Mouse (Mus musculus) CH12.LX (cell line): ENCODE results near the gene Churc1. TPM values are rescaled to one million over a fixed set of nuclear protein-coding genes. Genes with fewer than 3 reads are reported as not detected.

Experiments
- DNase-seq: peaks from one replicate; pipeline ENCODE4 v3.0.0-alpha.2; 2013; ENCODE audit errors: extremely low read depth
- H3K27ac ChIP-seq: 2 replicates; pipeline ENCODE4 v1.5.1; 2012; ENCODE audit warnings: low read depth, mild to moderate bottlenecking, control low read depth, moderate library complexity; ENCODE audit not compliant: insufficient read depth
- H3K27me3 ChIP-seq: replicated peaks from 2 replicates; pipeline ENCODE3; 2012; ENCODE audit warnings: inconsistent platforms
- H3K36me3 ChIP-seq, 2 experiments: replicated peaks in 1 of 2; 2 replicates each; pipeline versions ENCODE3 to v1.6.1; 2012; ENCODE audit warnings: inconsistent platforms in 1 of 2, low read length in 1 of 2, mild to moderate bottlenecking in 1 of 2, mixed read lengths in 1 of 2, moderate library complexity in 1 of 2; ENCODE audit not compliant: control insufficient read depth in 1 of 2, insufficient read depth in 1 of 2
- H3K4me1 ChIP-seq, 2 experiments: 2 replicates each; pipeline ENCODE4 v1.6.1; 2012; ENCODE audit warnings: inconsistent platforms in 1 of 2, moderate library complexity in 1 of 2; ENCODE audit not compliant: insufficient read depth in 2 of 2, control insufficient read depth in 1 of 2
- H3K4me2 ChIP-seq: 2 replicates; pipeline ENCODE4 v1.6.1; 2012; ENCODE audit warnings: low read depth, mild to moderate bottlenecking, control low read depth; ENCODE audit not compliant: poor library complexity, insufficient read depth, severe bottlenecking
- H3K4me3 ChIP-seq, 3 experiments: fragments of 150-350 bp in 1 of 3; sonication (generic) in 1 of 3; replicated peaks in 1 of 3; 2 replicates each; pipeline versions ENCODE3 to v1.5.1; 2011 to 2012; ENCODE audit warnings: low read depth in 2 of 3, low read length in 2 of 3, mild to moderate bottlenecking in 2 of 3, moderate library complexity in 2 of 3, control low read depth in 1 of 3, improper control_type of control experiment in 1 of 3, inconsistent platforms in 1 of 3, mixed read lengths in 1 of 3; ENCODE audit not compliant: poor library complexity in 1 of 3
- H3K79me2 ChIP-seq: replicated peaks from 2 replicates; pipeline ENCODE4 v1.6.1; 2012; ENCODE audit warnings: mild to moderate bottlenecking, moderate library complexity; ENCODE audit not compliant: control insufficient read depth, poor library complexity, insufficient read depth, severe bottlenecking; ENCODE audit errors: extremely low read depth
- H3K9ac ChIP-seq: 2 replicates; pipeline ENCODE4 v1.6.1; 2012; ENCODE audit warnings: low read depth, mild to moderate bottlenecking, control low read depth, moderate library complexity; ENCODE audit not compliant: insufficient read depth
- H3K9me3 ChIP-seq: replicated peaks from 2 replicates; pipeline ENCODE3; 2012; ENCODE audit warnings: low read length, inconsistent platforms, mixed read lengths
- BHLHE40 ChIP-seq: IDR thresholded peaks from 2 replicates; pipeline ENCODE4 v1.6.1; 2011; ENCODE audit warnings: mild to moderate bottlenecking, low read depth, low read length, improper control_type of control experiment
- CHD1 ChIP-seq: IDR thresholded peaks from 2 replicates; pipeline ENCODE4 v1.6.1; 2012; ENCODE audit warnings: low read depth, low read length, improper control_type of control experiment, inconsistent platforms
- E2F4 ChIP-seq: IDR thresholded peaks from 2 replicates; pipeline ENCODE4 v1.6.1; 2011; ENCODE audit warnings: low read depth, low read length, improper control_type of control experiment; ENCODE audit not compliant: insufficient replicate concordance
- EP300 ChIP-seq: IDR thresholded peaks from 2 replicates; pipeline ENCODE4 v1.6.1; 2011; ENCODE audit warnings: low read length, improper control_type of control experiment
- ETS1 ChIP-seq: conservative IDR thresholded peaks from 2 replicates; pipeline ENCODE4 v1.6.1; 2012; ENCODE audit warnings: low read depth, mild to moderate bottlenecking, inconsistent platforms, low read length, improper control_type of control experiment, moderate library complexity
- HCFC1 ChIP-seq: IDR thresholded peaks from 2 replicates; pipeline ENCODE4 v1.6.1; 2012; ENCODE audit warnings: low read depth, mild to moderate bottlenecking, inconsistent platforms, low read length, improper control_type of control experiment
- IRF4 ChIP-seq: IDR thresholded peaks from 2 replicates; pipeline ENCODE4 v1.6.1; 2014; ENCODE audit warnings: low read depth, mild to moderate bottlenecking, inconsistent platforms, low read length, improper control_type of control experiment
- JUN ChIP-seq: IDR thresholded peaks from 2 replicates; pipeline ENCODE4 v1.6.1; 2011; ENCODE audit warnings: low read depth, mild to moderate bottlenecking, low read length, improper control_type of control experiment, moderate library complexity; ENCODE audit not compliant: insufficient read depth
- JUND ChIP-seq: conservative IDR thresholded peaks from 2 replicates; pipeline ENCODE4 v1.6.1; 2011; ENCODE audit warnings: low read depth, low read length, improper control_type of control experiment
- MAZ ChIP-seq: IDR thresholded peaks from 2 replicates; pipeline ENCODE4 v1.6.1; 2012; ENCODE audit warnings: low read depth, mild to moderate bottlenecking, inconsistent platforms, low read length, improper control_type of control experiment, moderate library complexity
- MEF2A ChIP-seq: IDR thresholded peaks from 2 replicates; pipeline ENCODE4 v1.6.1; 2014; ENCODE audit warnings: low read depth, mild to moderate bottlenecking, inconsistent platforms, low read length, improper control_type of control experiment, borderline replicate concordance
- MYC ChIP-seq: IDR thresholded peaks from 2 replicates; pipeline ENCODE4 v1.6.1; 2011; ENCODE audit warnings: low read depth, mild to moderate bottlenecking, improper control_type of control experiment, low read length
- NELFE ChIP-seq: IDR thresholded peaks from 2 replicates; pipeline ENCODE4 v1.6.1; 2011; ENCODE audit warnings: low read depth, low read length, improper control_type of control experiment
- POLR2A ChIP-seq: IDR thresholded peaks from 2 replicates; pipeline ENCODE4 v1.6.1; 2011; ENCODE audit warnings: low read depth, mild to moderate bottlenecking, improper control_type of control experiment, low read length
- RCOR1 ChIP-seq: conservative IDR thresholded peaks from 2 replicates; pipeline ENCODE4 v1.6.1; 2012; ENCODE audit warnings: low read depth, mild to moderate bottlenecking, inconsistent platforms, low read length, improper control_type of control experiment
- SMC3 ChIP-seq: IDR thresholded peaks from 2 replicates; pipeline ENCODE4 v1.6.1; 2011; ENCODE audit warnings: low read depth, low read length, improper control_type of control experiment
- UBTF ChIP-seq: IDR thresholded peaks from 2 replicates; pipeline ENCODE4 v1.6.1; 2012; ENCODE audit warnings: low read depth, mild to moderate bottlenecking, inconsistent platforms, low read length, improper control_type of control experiment, moderate library complexity
- USF2 ChIP-seq: conservative IDR thresholded peaks from 2 replicates; pipeline ENCODE4 v1.6.1; 2011; ENCODE audit warnings: low read depth, low read length, improper control_type of control experiment
- ZKSCAN1 ChIP-seq: IDR thresholded peaks from 2 replicates; pipeline ENCODE4 v1.6.1; 2012; ENCODE audit warnings: low read depth, inconsistent platforms, low read length, improper control_type of control experiment, borderline replicate concordance
- ZMIZ1 ChIP-seq: IDR thresholded peaks from 2 replicates; pipeline ENCODE4 v1.6.1; 2012; ENCODE audit warnings: low read depth, mild to moderate bottlenecking, inconsistent platforms, low read length, improper control_type of control experiment
- ZNF384 ChIP-seq: IDR thresholded peaks from 2 replicates; pipeline ENCODE4 v1.6.1; 2012; ENCODE audit warnings: low read depth, low read length, improper control_type of control experiment, inconsistent platforms
- dilution Hi-C: fragments of 300-500 bp; cut with MboI; formaldehyde crosslinking; loops from 2 replicates; pipeline ENCODE4 v1.14.3; 2020; ENCODE audit warnings: low sequenced_read_pairs; ENCODE audit not compliant: extremely low pct_unique_long_range_greater_than_20kb, extremely low pct_ligation_motif_present
- in situ Hi-C: fragments of 300-500 bp; cut with MboI; formaldehyde crosslinking; loops from 3 replicates; pipeline ENCODE4 v1.14.3; 2019; ENCODE audit warnings: low sequenced_read_pairs, low pct_ligation_motif_present, low pct_unique_long_range_greater_than_20kb, mixed read lengths
- polyA plus RNA-seq: library from polyadenylated mRNA; unstranded; fragments of >175 nt; gene quantifications from 2 replicates; pipeline ENCODE4 v1.2.1, GENCODE M21; 2012; ENCODE audit warnings: low read depth; ENCODE audit not compliant: insufficient read length
- total RNA-seq, 2 experiments: library from RNA; depleted of rRNA; stranded (reverse); fragments of 300-350 nt in 1 of 2; fragments of >200 nt in 1 of 2; gene quantifications; 2 replicates each; pipeline ENCODE4 v1.2.3; 2012 to 2014

Churc1 gene
- total and polyA plus RNA-seq, 3 experiments = 48.9 to 160 (median 87.1) TPM

- peaks cover 62% of the 10 kb centered on the region for H3K27me3 ChIP-seq
- no peaks in the 10 kb centered on the region for H3K36me3 ChIP-seq
- H3K4me2 ChIP-seq = no peak overlapping the region
- TF ChIP-seq MYC = no peak
- no peak for TF ChIP-seq JUND
- TF ChIP-seq JUN = no peak
- TF ChIP-seq HCFC1 = no peak
- TF ChIP-seq, all 38 proteins: peak for 0
- no peak for DNase-seq
- dilution Hi-C loops (no loop called here), in situ Hi-C loops (no loop called here)
- Histone ChIP-seq H3K27ac (no peak overlapping the region), H3K4me1 (peaks cover 2 to 4% of the 10 kb centered on the region in 2 experiments; a peak in 1 of 4 replicates), H3K9ac (no peak overlapping the region), H3K79me2 (no peaks in the 10 kb centered on the region), H3K9me3 (no peaks in the 10 kb centered on the region), H3K4me3 (no peak overlapping the region)
These were observed 53.6 kb downstream of the Churc1 start for GRCm38 (mm10) chr12:76818908-76819307.

DNA sequence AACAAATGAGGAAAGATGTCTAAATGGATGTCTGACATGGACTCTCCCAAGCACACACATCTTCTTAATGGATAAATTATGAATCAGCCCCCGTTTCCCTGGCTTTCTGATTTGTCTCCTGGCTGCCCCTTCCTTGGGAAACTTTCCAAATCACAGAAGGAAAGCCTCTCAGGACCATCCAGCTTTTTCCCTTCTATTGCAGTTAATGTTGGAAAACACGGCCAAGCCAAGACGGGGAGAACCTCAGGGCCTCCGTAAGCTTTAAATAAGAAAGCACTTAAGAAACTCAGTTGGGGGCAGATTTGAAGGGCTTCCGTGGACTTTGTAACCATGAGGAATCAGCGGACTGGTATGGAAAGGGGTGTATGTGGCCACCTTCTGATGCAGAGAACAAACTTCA, 54.5 kb downstream of the Churc1 start:
- no peak for DNase-seq
- dilution Hi-C loops (no loop called here), in situ Hi-C loops (no loop called here)
- no peak overlapping the region for H3K9ac ChIP-seq
- H3K36me3 ChIP-seq = no peaks in the 10 kb centered on the region
- no peak overlapping the region for H3K4me3 ChIP-seq
- no peak overlapping the region for H3K4me2 ChIP-seq
- no peaks in the 10 kb centered on the region for H3K9me3 ChIP-seq
- H3K27me3 ChIP-seq = peaks cover 64% of the 10 kb centered on the region
- peaks cover 2 to 4% of the 10 kb centered on the region in 2 experiments; a peak in 1 of 4 replicates for H3K4me1 ChIP-seq
- no peaks in the 10 kb centered on the region for H3K79me2 ChIP-seq
- TF ChIP-seq ZMIZ1 (no peak), MAZ (no peak), E2F4 (no peak), ZNF384 (no peak), EP300 (no peak), ETS1 (no peak), IRF4 (no peak), MEF2A (no peak), UBTF (no peak), SMC3 (no peak), RCOR1 (no peak), USF2 (no peak), ZKSCAN1 (no peak), JUND (no peak), POLR2A (no peak), CHD1 (no peak), MYC (no peak), NELFE (no peak), BHLHE40 (no peak)
- TF ChIP-seq, all 38 proteins: peak for 0
- no peak overlapping the region for H3K27ac ChIP-seq
